Mouse (Mus musculus): ENCODE results near the gene Adgrg6.

DNA sequence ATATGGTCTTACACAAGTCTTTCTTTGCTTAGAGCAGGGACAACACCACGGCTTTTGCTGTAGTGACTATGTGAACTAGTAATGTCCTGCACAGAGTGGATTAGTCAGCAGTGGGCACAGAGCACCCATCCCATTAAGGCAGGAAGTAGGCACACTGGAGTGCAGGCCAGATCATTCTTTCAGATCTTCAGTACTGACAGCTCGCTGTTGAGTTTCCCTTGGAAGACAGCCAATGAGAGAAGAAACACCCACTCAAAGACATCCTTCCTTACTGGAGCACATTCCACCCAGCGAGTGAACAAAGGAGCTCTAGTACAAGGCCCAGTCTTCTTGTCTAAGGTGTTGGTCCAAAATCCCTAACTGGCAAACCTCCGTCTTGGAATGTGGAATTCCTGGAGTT is 53.6 kb downstream of the Adgrg6 start:
- TF ChIP-seq CTCF (IDR thresholded peaks at IDR 0.05; ENCODE audit: control insufficient read depth, insufficient read depth, low read length) (no peak), POLR2A (IDR thresholded peaks at IDR 0.05; ENCODE audit: borderline replicate concordance, control insufficient read depth, low read depth, low read length) (no peak)
